Mouse (Mus musculus) MEL (cell line): Measurements from ENCODE around the gene Fam213a. TPM values are rescaled to one million over a fixed set of nuclear protein-coding genes. Genes with fewer than 3 reads are reported as not detected.

Source experiments
- DNase-seq: peaks from one replicate; pipeline ENCODE4 v3.0.0; 2011; ENCODE audit warnings: low read depth, low spot score
- H3K27ac ChIP-seq: 2 replicates; pipeline ENCODE4 v1.5.1; 2012; ENCODE audit warnings: low read depth, mild to moderate bottlenecking, control low read depth, low read length, moderate library complexity; ENCODE audit not compliant: control insufficient read depth
- H3K27me3 ChIP-seq, 2 experiments: fragments of 150-350 bp in 1 of 2; sonication (generic) in 1 of 2; 2 replicates each; pipeline ENCODE4 v1.6.1; 2012; ENCODE audit warnings: low read length in 2 of 2, mild to moderate bottlenecking in 2 of 2, improper control_type of control experiment in 1 of 2, moderate library complexity in 1 of 2; ENCODE audit not compliant: insufficient read depth in 2 of 2, control insufficient read depth in 1 of 2
- H3K36me3 ChIP-seq, 2 experiments: 2 replicates each; pipeline ENCODE4 v1.6.1; 2012 to 2014; ENCODE audit warnings: low read length in 2 of 2, improper control_type of control experiment in 1 of 2, inconsistent platforms in 1 of 2, mild to moderate bottlenecking in 1 of 2; ENCODE audit not compliant: insufficient read depth in 2 of 2, control insufficient read depth in 1 of 2
- H3K4me1 ChIP-seq, 2 experiments: fragments of 150-350 bp in 1 of 2; sonication (generic) in 1 of 2; 2 replicates each; pipeline ENCODE4 v1.6.1; 2012; ENCODE audit warnings: low read length in 2 of 2, improper control_type of control experiment in 1 of 2, mild to moderate bottlenecking in 1 of 2; ENCODE audit not compliant: insufficient read depth in 2 of 2, control insufficient read depth in 1 of 2
- H3K4me3 ChIP-seq, 2 experiments: fragments of 150-350 bp in 1 of 2; sonication (generic) in 1 of 2; 2 replicates each; pipeline ENCODE4 v1.5.1; 2012; ENCODE audit warnings: low read depth in 2 of 2, low read length in 2 of 2, mild to moderate bottlenecking in 2 of 2, moderate library complexity in 2 of 2, control low read depth in 1 of 2, improper control_type of control experiment in 1 of 2; ENCODE audit not compliant: control insufficient read depth in 1 of 2, insufficient read depth in 1 of 2
- H3K79me2 ChIP-seq: 2 replicates; pipeline ENCODE4 v1.6.1; 2012; ENCODE audit warnings: mild to moderate bottlenecking, low read length, moderate library complexity; ENCODE audit not compliant: control insufficient read depth, poor library complexity, insufficient read depth
- H3K9ac ChIP-seq: 2 replicates; pipeline ENCODE4 v1.6.1; 2012; ENCODE audit warnings: low read depth, mild to moderate bottlenecking, control low read depth, low read length, moderate library complexity; ENCODE audit not compliant: control insufficient read depth, poor library complexity, severe bottlenecking
- H3K9me3 ChIP-seq: fragments of 150-350 bp; sonication (generic); replicated peaks from 2 replicates; pipeline ENCODE4 v1.6.1; 2012; ENCODE audit warnings: mild to moderate bottlenecking, low read length, improper control_type of control experiment, moderate library complexity; ENCODE audit not compliant: insufficient read depth
- BHLHE40 ChIP-seq: IDR thresholded peaks from 2 replicates; pipeline ENCODE4 v1.6.1; 2012; ENCODE audit warnings: low read depth, mild to moderate bottlenecking, inconsistent platforms, low read length, improper control_type of control experiment, borderline replicate concordance
- CHD1 ChIP-seq: IDR thresholded peaks from 2 replicates; pipeline ENCODE4 v1.6.1; 2012; ENCODE audit warnings: low read depth, mild to moderate bottlenecking, inconsistent platforms, low read length, improper control_type of control experiment
- CHD2 ChIP-seq: IDR thresholded peaks from 2 replicates; pipeline ENCODE4 v1.6.1; 2011; ENCODE audit warnings: low read length, improper control_type of control experiment
- CTCF ChIP-seq, 3 experiments: IDR thresholded peaks in 2 of 3; conservative IDR thresholded peaks in 1 of 3; 2 replicates each; pipeline ENCODE4 v1.5.1; 2011 to 2012; ENCODE audit warnings: low read length in 3 of 3, low read depth in 2 of 3, mild to moderate bottlenecking in 2 of 3, improper control_type of control experiment in 1 of 3, inconsistent platforms in 1 of 3, mixed read lengths in 1 of 3, moderate library complexity in 1 of 3; ENCODE audit not compliant: control insufficient read depth in 1 of 3, insufficient read depth in 1 of 3, poor library complexity in 1 of 3, severe bottlenecking in 1 of 3
- E2F4 ChIP-seq: IDR thresholded peaks from 2 replicates; pipeline ENCODE4 v1.6.1; 2011; ENCODE audit warnings: low read depth, low read length, improper control_type of control experiment, borderline replicate concordance
- ELF1 ChIP-seq: IDR thresholded peaks from 2 replicates; pipeline ENCODE4 v1.6.1; 2014; ENCODE audit warnings: low read depth, mild to moderate bottlenecking, inconsistent platforms, low read length, improper control_type of control experiment, moderate library complexity
- EP300 ChIP-seq, 2 experiments: IDR thresholded peaks; 2 replicates each; pipeline ENCODE4 v1.6.1; 2011; ENCODE audit warnings: improper control_type of control experiment in 2 of 2, low read length in 2 of 2, low read depth in 1 of 2, mild to moderate bottlenecking in 1 of 2
- ETS1 ChIP-seq: IDR thresholded peaks from 2 replicates; pipeline ENCODE4 v1.6.1; 2012; ENCODE audit warnings: low read depth, mild to moderate bottlenecking, inconsistent platforms, low read length, improper control_type of control experiment, moderate library complexity
- GABPA ChIP-seq: IDR thresholded peaks from 2 replicates; pipeline ENCODE4 v1.6.1; 2012; ENCODE audit warnings: low read depth, mild to moderate bottlenecking, inconsistent platforms, low read length, improper control_type of control experiment, moderate library complexity
- HCFC1 ChIP-seq: IDR thresholded peaks from 2 replicates; pipeline ENCODE4 v1.6.1; 2012; ENCODE audit warnings: low read depth, mild to moderate bottlenecking, inconsistent platforms, low read length, improper control_type of control experiment, moderate library complexity
- JUND ChIP-seq: IDR thresholded peaks from 2 replicates; pipeline ENCODE4 v1.6.1; 2011; ENCODE audit warnings: low read depth, mild to moderate bottlenecking, improper control_type of control experiment, low read length
- KAT2A ChIP-seq: conservative IDR thresholded peaks from 2 replicates; pipeline ENCODE4 v1.6.1; 2012; ENCODE audit warnings: low read depth, low read length, improper control_type of control experiment, inconsistent platforms
- MAFK ChIP-seq: IDR thresholded peaks from 2 replicates; pipeline ENCODE4 v1.6.1; 2011; ENCODE audit warnings: low read depth, mild to moderate bottlenecking, low read length, improper control_type of control experiment, borderline replicate concordance
- MEF2A ChIP-seq: IDR thresholded peaks from 2 replicates; pipeline ENCODE4 v1.6.1; 2014; ENCODE audit warnings: low read depth, mild to moderate bottlenecking, inconsistent platforms, low read length, improper control_type of control experiment; ENCODE audit not compliant: poor library complexity, insufficient replicate concordance, severe bottlenecking; ENCODE audit errors: extremely low read depth
- MXI1 ChIP-seq: IDR thresholded peaks from 2 replicates; pipeline ENCODE4 v1.6.1; 2011; ENCODE audit warnings: mild to moderate bottlenecking, low read depth, low read length, improper control_type of control experiment
- MYC ChIP-seq: IDR thresholded peaks from 2 replicates; pipeline ENCODE4 v1.6.1; 2011; ENCODE audit warnings: low read depth, mild to moderate bottlenecking, low read length, improper control_type of control experiment, moderate library complexity
- NELFE ChIP-seq: IDR thresholded peaks from 2 replicates; pipeline ENCODE4 v1.6.1; 2011; ENCODE audit warnings: low read depth, low read length, improper control_type of control experiment
- NRF1 ChIP-seq: IDR thresholded peaks from 2 replicates; pipeline ENCODE4 v1.6.1; 2014; ENCODE audit warnings: low read depth, mild to moderate bottlenecking, inconsistent platforms, low read length, improper control_type of control experiment, moderate library complexity; ENCODE audit not compliant: poor library complexity, insufficient read depth, severe bottlenecking
- POLR2A ChIP-seq, 2 experiments: IDR thresholded peaks; 2 replicates each; pipeline ENCODE4 v1.6.1; 2011 to 2012; ENCODE audit warnings: low read length in 2 of 2, mild to moderate bottlenecking in 2 of 2, control low read depth in 1 of 2, improper control_type of control experiment in 1 of 2, low read depth in 1 of 2, moderate library complexity in 1 of 2; ENCODE audit not compliant: control insufficient read depth in 1 of 2, insufficient read depth in 1 of 2, poor library complexity in 1 of 2
- POLR2AphosphoS2 ChIP-seq: IDR thresholded peaks from 2 replicates; pipeline ENCODE4 v1.6.1; 2011; ENCODE audit warnings: low read length, improper control_type of control experiment
- SIN3A ChIP-seq: IDR thresholded peaks from 2 replicates; pipeline ENCODE4 v1.6.1; 2012; ENCODE audit warnings: low read length, improper control_type of control experiment, inconsistent platforms
- SMC3 ChIP-seq: IDR thresholded peaks from 2 replicates; pipeline ENCODE4 v1.6.1; 2011; ENCODE audit warnings: low read depth, low read length, improper control_type of control experiment
- TAL1 ChIP-seq: IDR thresholded peaks from 2 replicates; pipeline ENCODE4 v1.6.1; 2012; ENCODE audit warnings: mild to moderate bottlenecking, inconsistent platforms, low read length, moderate library complexity, mixed read lengths
- TBP ChIP-seq: IDR thresholded peaks from 2 replicates; pipeline ENCODE4 v1.8.0; 2011; ENCODE audit warnings: low read depth, low read length, improper control_type of control experiment
- UBTF ChIP-seq: IDR thresholded peaks from 2 replicates; pipeline ENCODE4 v1.6.1; 2012; ENCODE audit warnings: low read depth, mild to moderate bottlenecking, inconsistent platforms, low read length, improper control_type of control experiment, moderate library complexity, borderline replicate concordance; ENCODE audit not compliant: insufficient read depth
- USF1 ChIP-seq: IDR thresholded peaks from 2 replicates; pipeline ENCODE4 v1.6.1; 2014; ENCODE audit warnings: low read depth, mild to moderate bottlenecking, inconsistent platforms, low read length, improper control_type of control experiment, moderate library complexity
- USF2 ChIP-seq, 2 experiments: IDR thresholded peaks; 2 replicates each; pipeline ENCODE4 v1.6.1; 2011 to 2012; ENCODE audit warnings: improper control_type of control experiment in 2 of 2, low read length in 2 of 2, borderline replicate concordance in 1 of 2, inconsistent platforms in 1 of 2, low read depth in 1 of 2, mild to moderate bottlenecking in 1 of 2; ENCODE audit not compliant: insufficient read depth in 1 of 2
- ZC3H11A ChIP-seq: IDR thresholded peaks from 2 replicates; pipeline ENCODE4 v1.6.1; 2012; ENCODE audit warnings: low read depth, mild to moderate bottlenecking, inconsistent platforms, low read length, improper control_type of control experiment
- ZKSCAN1 ChIP-seq: IDR thresholded peaks from 2 replicates; pipeline ENCODE4 v1.6.1; 2012; ENCODE audit warnings: low read depth, mild to moderate bottlenecking, inconsistent platforms, low read length, improper control_type of control experiment, moderate library complexity
- ZNF384 ChIP-seq: IDR thresholded peaks from 2 replicates; pipeline ENCODE4 v1.6.1; 2012; ENCODE audit warnings: low read depth, mild to moderate bottlenecking, inconsistent platforms, low read length, improper control_type of control experiment
- polyA plus RNA-seq, 2 experiments: library from polyadenylated mRNA; stranded (reverse) in 1 of 2; unstranded in 1 of 2; fragments of >175 nt in 1 of 2; fragments of >200 nt in 1 of 2; gene quantifications; 2 replicates each; pipeline versions ENCODE4 v1.2.1 to v1.2.4; 2012; ENCODE audit warnings: low replicate concordance in 2 of 2, low read depth in 1 of 2; ENCODE audit not compliant: insufficient read length in 2 of 2, insufficient read depth in 1 of 2, missing spikeins in 1 of 2
- total RNA-seq: library from RNA; depleted of rRNA; stranded (reverse); fragments of 300-350 nt; gene quantifications from 2 replicates; pipeline ENCODE4 v1.2.3, GENCODE M21; 2012

Gene Fam213a
- total and polyA plus RNA-seq, 3 experiments = 19.2 to 28.5 TPM; not detected in 1

- peak within 1 kb of the TSS; percentile 96 for H3K9ac ChIP-seq
Measured at GRCm38 (mm10) chr14:40966392-40966861, 47.2 kb downstream of the Fam213a start, which contains the start of gene Tspan14. Gene Tspan14, minus strand, starts transcription at chr14:40966807.

DNA sequence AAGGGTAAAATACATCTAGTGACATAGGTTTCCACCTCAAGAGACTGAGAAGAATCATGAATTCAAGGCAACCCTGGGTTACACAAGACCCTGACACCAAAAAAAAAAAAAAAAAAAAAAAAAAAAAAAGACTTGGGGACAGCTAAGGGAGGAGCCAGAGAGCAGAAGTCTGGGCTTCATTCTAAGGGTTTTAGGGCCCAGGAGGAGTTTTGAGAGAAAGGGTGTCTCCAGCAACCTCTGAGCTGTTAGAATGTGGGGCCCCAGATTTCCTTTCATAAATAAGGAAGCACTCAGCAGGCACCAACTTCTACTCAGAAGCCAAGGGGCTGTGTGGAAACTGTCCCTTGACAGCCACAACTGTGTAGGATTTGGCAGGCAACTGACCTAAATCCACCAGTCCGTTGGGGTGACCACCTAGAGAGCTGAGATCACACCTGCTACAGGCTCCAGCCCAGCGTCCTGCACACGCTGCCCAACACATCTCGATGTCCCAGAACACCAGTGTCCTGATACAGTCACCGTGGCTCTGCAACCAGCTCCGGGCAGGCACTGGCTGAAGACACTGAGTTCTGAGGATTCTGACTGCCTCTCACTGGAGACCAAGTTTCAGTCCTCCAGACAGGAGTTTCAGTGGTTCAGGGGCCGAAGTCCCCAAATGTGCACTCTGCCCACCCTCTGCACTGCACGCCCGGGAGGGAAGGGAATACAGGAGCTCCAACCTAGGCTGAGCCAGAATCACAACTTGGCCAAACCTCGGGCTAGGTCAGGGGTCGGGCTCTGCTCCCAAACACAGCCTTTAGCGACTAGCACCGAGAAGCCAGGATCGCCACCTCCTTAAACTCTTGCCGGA, 47.9 kb downstream of the Fam213a start:
- H3K36me3 ChIP-seq = peaks cover 0 to 38% of the 10 kb centered on the region in 2 experiments; a peak in 2 of 4 replicates
- H3K79me2 ChIP-seq = peaks cover 21% of the 10 kb centered on the region
- H3K9ac ChIP-seq = peak overlapping the region; percentile 96
- no peaks in the 10 kb centered on the region for H3K27me3 ChIP-seq
- no peaks in the 10 kb centered on the region for H3K9me3 ChIP-seq
- DNase-seq = peak; percentile 85
- peak overlapping the region; percentile 68 for H3K27ac ChIP-seq
- H3K4me3 ChIP-seq = peak overlapping the region; percentile 88 to 99
- H3K4me1 ChIP-seq = peaks cover 7 to 36% of the 10 kb centered on the region in 2 experiments
- TF ChIP-seq CHD1 = no peak
- TF ChIP-seq NRF1 = no peak
- TF ChIP-seq ZKSCAN1 = no peak
- no peak for TF ChIP-seq ETS1
- TF ChIP-seq UBTF = no peak
- TF ChIP-seq HCFC1 = peak; percentile 46; the same call in 1 of the 2 replicates
- TF ChIP-seq KAT2A = no peak
- TF ChIP-seq MXI1 = no peak
- TF ChIP-seq EP300 (IDR thresholded peaks at IDR 0.05; ENCODE audit: low read depth in 1 of 2, low read length in 2 of 2) = peak in 1 of 2 experiments; percentile 28; a peak in 1 of 4 replicates
- peak; percentile 65 for TF ChIP-seq SIN3A
- TF ChIP-seq CTCF (IDR thresholded peaks at IDR 0.05 in 2 of 3, conservative IDR thresholded peaks at IDR 0.05 in 1 of 3; ENCODE audit: control insufficient read depth in 1 of 3, insufficient read depth in 1 of 3, low read depth in 2 of 3, low read length in 3 of 3, poor library complexity in 1 of 3, severe bottlenecking in 1 of 3) = no peak
- peak; percentile 83 for TF ChIP-seq ZNF384
- TF ChIP-seq MAFK = no peak
- no peak for TF ChIP-seq JUND
- no peak for TF ChIP-seq MYC
- TF ChIP-seq E2F4 = no peak
- TF ChIP-seq USF1 = no peak
- no peak; the same call in 1 of the 2 replicates for TF ChIP-seq ELF1
- TF ChIP-seq ZC3H11A = no peak
- TF ChIP-seq GABPA = no peak

More at GRCm38 (mm10) chr14:40966392-40966861, 47.2 kb downstream of the Fam213a start, which contains the start of gene Tspan14:
- no peak for DNase-seq
- Histone ChIP-seq H3K79me2 (peaks cover 21% of the 10 kb centered on the region), H3K4me1 (peaks cover 7 to 36% of the 10 kb centered on the region in 2 experiments), H3K27me3 (no peaks in the 10 kb centered on the region), H3K9me3 (no peaks in the 10 kb centered on the region), H3K27ac (peak within 1 kb of the TSS; percentile 68), H3K4me3 (peak within 1 kb of the TSS; percentile 88 to 99), H3K36me3 (peaks cover 0 to 38% of the 10 kb centered on the region in 2 experiments; a peak in 2 of 4 replicates)
- peak; percentile 43 to 68; a peak in 2 of 4 replicates for TF ChIP-seq POLR2A (IDR thresholded peaks at IDR 0.05; ENCODE audit: control insufficient read depth in 1 of 2, insufficient read depth in 1 of 2, low read depth in 1 of 2, low read length in 2 of 2, poor library complexity in 1 of 2)
- no peak for TF ChIP-seq POLR2AphosphoS2
- TF ChIP-seq ZKSCAN1 = no peak
- no peak for TF ChIP-seq HCFC1
- no peak for TF ChIP-seq MYC
- no peak for TF ChIP-seq TAL1
- no peak for TF ChIP-seq E2F4
- no peak for TF ChIP-seq BHLHE40
- no peak for TF ChIP-seq MEF2A
- TF ChIP-seq NRF1 = no peak
- TF ChIP-seq KAT2A = no peak
- peak; percentile 56 for TF ChIP-seq NELFE
- no peak for TF ChIP-seq TBP
- no peak for TF ChIP-seq USF2 (IDR thresholded peaks at IDR 0.05; ENCODE audit: borderline replicate concordance in 1 of 2, insufficient read depth in 1 of 2, low read depth in 1 of 2, low read length in 2 of 2)
- TF ChIP-seq MAFK = no peak
- no peak for TF ChIP-seq JUND
- 0 out of 2 replicates have a peak, but pooled peaks have one; percentile 49 for TF ChIP-seq UBTF
- no peak for TF ChIP-seq SMC3
- no peak for TF ChIP-seq ETS1
- TF ChIP-seq CHD2 = no peak
